Mouse (Mus musculus) stomach, postnatal 0 days (tissue): ENCODE measurements around the gene Rln1.

Experiments
- CTCF ChIP-seq: IDR thresholded peaks from 2 replicates; pipeline ENCODE4 v1.5.1; 2016; ENCODE audit warnings: antibody characterized with exemption, low read depth, mild to moderate bottlenecking, moderate library complexity
- EP300 ChIP-seq: optimal IDR thresholded peaks from 2 replicates; pipeline ENCODE3; 2016; ENCODE audit warnings: antibody characterized with exemption

DNA sequence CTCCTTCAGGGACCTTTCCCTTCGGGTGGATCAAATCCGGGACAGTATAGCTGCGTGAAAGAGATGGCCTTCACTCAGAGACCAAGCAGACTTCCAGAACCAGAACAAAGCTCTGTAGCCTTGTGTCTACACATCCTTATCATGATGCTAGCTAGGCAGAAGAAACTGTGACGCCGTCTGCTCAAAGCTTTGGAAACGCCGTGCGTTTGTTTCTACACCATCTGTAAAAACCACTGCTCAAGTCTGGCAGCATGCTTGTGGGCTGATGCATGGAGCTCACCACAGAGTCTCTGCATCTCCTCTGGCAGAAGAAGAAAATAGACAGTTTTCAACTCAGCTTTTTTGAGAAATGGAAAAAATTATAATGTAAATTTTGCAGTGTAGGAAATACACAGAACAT is 22.7 kb downstream of the Rln1 start:
- TF ChIP-seq EP300 (no peak), CTCF (no peak)
